Comparison of ENCODE assay signal across 8 mouse cellular contexts in genomic region chr16:57549061-57550037, GRCm38 (mm10). TPM values are rescaled to one million over a fixed set of nuclear protein-coding genes. Genes with fewer than 3 reads are reported as not detected.
DNase-seq lines count a peak whose midpoint lies in the region; ATAC-seq and TF ChIP-seq lines count a peak whose summit lies in the region.

No protein-coding gene starts in this region.

- peak; percentile 85 for ATAC-seq in Patski

- TF ChIP-seq CTCF in Patski (IDR thresholded peaks at IDR 0.05): no peak

- CTCF ChIA-PET in Patski (lab: Charles Lee): interaction anchor here (0.8 to 1.5 kb wide), 7 partner anchors 14 to 147 kb away, joined by 3 to 6 read pairs (median 3); no protein-coding TSS in a partner anchor

- DNase-seq in Patski (ENCODE audit: low read depth, low spot score): no peak
- DNase-seq in cerebellum, postnatal 25 days: peak; percentile 39 to 62
- DNase-seq in gastrocnemius, postnatal 10 days: peak; percentile 82
- DNase-seq in hindlimb bud, embryonic 11.5 days (ENCODE audit: extremely low spot score, low read depth, low spot score): peak; percentile 14
- DNase-seq in left cerebral cortex, postnatal 36 days (ENCODE audit: low spot score in 2 of 2): peak; percentile 46 to 59
- DNase-seq in mesoderm, embryonic 11.5 days (ENCODE audit: low read depth, low spot score): peak; percentile 87
- peak; percentile 61 for DNase-seq in right cerebral cortex, postnatal 25 days
- DNase-seq in urinary bladder, postnatal 4 days (ENCODE audit: low spot score in 2 of 2): peak; percentile 75 to 79

- in situ Hi-C loops in Patski (cut with MboI; ENCODE audit: low pct_unique_long_range_greater_than_20kb): loop anchor here (25.0 kb wide), 1 partner anchor 137 kb away; no protein-coding TSS in a partner anchor

- intact Hi-C loops in left cerebral cortex, postnatal 36 days (cut with DNase I): no loop called here

- no peaks in the 10 kb centered on the region for H3K27me3 ChIP-seq in Patski

- POLR2A ChIA-PET in Patski (lab: Charles Lee): interaction anchor here (0.5 to 1.7 kb wide), 9 partner anchors 10 to 1252 kb away, joined by 3 to 8 read pairs (median 4); no protein-coding TSS in a partner anchor

RNA-seq across cellular contexts. Expression of gene Cmss1, which starts 57.3 kb away (rescaled TPM):
- 13.8 TPM for polyA plus RNA-seq in Patski (2021)
- 10 to 100 TPM; 22.1 to 25.5 TPM for total RNA-seq in gastrocnemius, postnatal 10 days (2021)
- total RNA-seq in left cerebral cortex, postnatal 36 days (2021): 10 to 100 TPM; 18.5 to 19.1 TPM
